Mouse (Mus musculus) lung, embryonic 15.5 days (tissue): ENCODE measurements around the gene Ddit4. TPM values are rescaled to one million over a fixed set of nuclear protein-coding genes. Genes with fewer than 3 reads are reported as not detected.

Source experiments
- ATAC-seq: fragments of 200-750 bp; cut with Nextera tagmentation; 2 replicates; pipeline ENCODE4 v1.8.0; 2017; ENCODE audit warnings: moderate number of reproducible peaks, borderline replicate concordance; ENCODE audit not compliant: low FRiP score, low TSS enrichment; ENCODE audit errors: extremely low read depth
- H3K27ac ChIP-seq: fragments of 300-500 bp; sonication (generic); 2 replicates; pipeline ENCODE4 v1.5.1; 2015; ENCODE audit warnings: moderate library complexity, mild to moderate bottlenecking, inconsistent platforms
- H3K27me3 ChIP-seq: fragments of 300-500 bp; sonication (generic); 2 replicates; pipeline ENCODE4 v1.6.1; 2015; ENCODE audit warnings: inconsistent platforms
- H3K36me3 ChIP-seq: fragments of 300-500 bp; sonication (generic); 2 replicates; pipeline ENCODE4 v1.6.1; 2015; ENCODE audit warnings: inconsistent platforms
- H3K4me1 ChIP-seq: fragments of 300-500 bp; sonication (generic); 2 replicates; pipeline ENCODE4 v1.6.1; 2015; ENCODE audit warnings: inconsistent platforms
- H3K4me2 ChIP-seq: fragments of 300-500 bp; sonication (generic); 2 replicates; pipeline ENCODE4 v1.6.1; 2015; ENCODE audit warnings: inconsistent platforms, mild to moderate bottlenecking, moderate library complexity
- H3K4me3 ChIP-seq: fragments of 300-500 bp; sonication (generic); 2 replicates; pipeline ENCODE4 v1.5.1; 2015; ENCODE audit warnings: mild to moderate bottlenecking, inconsistent platforms
- H3K9ac ChIP-seq: fragments of 300-500 bp; sonication (generic); 2 replicates; pipeline ENCODE4 v1.6.1; 2015; ENCODE audit warnings: inconsistent platforms
- H3K9me3 ChIP-seq: fragments of 300-500 bp; sonication (generic); 2 replicates; pipeline ENCODE4 v1.6.1; 2016; ENCODE audit warnings: inconsistent platforms
- WGBS: fragments of 180-500 bp; shearing (Covaris S2); methylation state at CpG from one replicate; pipeline ENCODE4 v1.1.7; 2015; 5-methylcytosine and 5-hydroxymethylcytosine counted together
- polyA plus RNA-seq: library from polyadenylated mRNA; unstranded; fragments of >200 nt; fragmentation: Nextera tagmentation; extraction: Ambion mirVana; gene quantifications from 2 replicates; pipeline ENCODE4 v1.2.1, GENCODE M21; 2015

Ddit4 gene
- polyA plus RNA-seq, 1 experiment from 2014 or later, result 43.2 TPM

DNA sequence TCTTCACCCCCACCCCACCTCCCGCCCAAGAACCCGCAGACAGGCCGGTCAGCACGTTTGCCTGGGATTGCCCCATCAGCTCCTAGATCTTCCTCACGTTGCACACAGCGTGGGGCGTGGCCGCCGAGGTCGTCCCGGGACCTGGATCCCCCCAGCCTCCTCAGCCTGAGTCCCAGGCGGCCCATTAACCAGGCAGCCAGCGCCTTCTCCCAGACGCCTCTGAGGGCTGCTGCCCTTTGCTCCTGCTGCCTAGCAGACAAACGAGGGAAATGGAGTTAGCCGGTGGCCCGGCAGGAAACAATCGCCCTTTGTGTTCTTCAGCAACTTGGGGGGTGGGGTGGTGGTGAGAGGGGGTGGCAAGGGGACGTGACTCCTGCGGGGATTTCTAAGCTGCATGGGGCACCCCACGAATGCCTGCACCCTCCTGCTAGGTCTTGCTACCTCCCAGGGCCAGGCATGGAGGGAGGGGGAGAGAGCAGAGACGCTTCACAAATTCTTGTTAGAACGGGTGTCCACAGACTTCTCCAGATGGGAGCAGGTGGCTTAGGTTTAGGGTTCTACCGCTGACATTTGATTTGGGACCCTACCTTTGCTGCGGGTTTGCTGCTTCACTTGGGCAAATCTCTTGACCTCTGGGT lies 40.0 kb downstream of the Ddit4 start:
- Histone ChIP-seq H3K36me3 (no peaks in the 10 kb centered on the region), H3K4me3 (no peak overlapping the region), H3K27me3 (no peaks in the 10 kb centered on the region), H3K9ac (no peak overlapping the region), H3K27ac (peak overlapping the region; percentile 92), H3K9me3 (no peaks in the 10 kb centered on the region), H3K4me2 (peak overlapping the region; percentile 50), H3K4me1 (peaks cover 63% of the 10 kb centered on the region)
- ATAC-seq, result 0 out of 2 replicates have a peak, but pooled peaks have one; percentile 27
- WGBS, result 6% methylated on average over 25 of the region's 25 CpGs

GRCm38 (mm10) chr10:59911091-59911490 lies 40.5 kb downstream of the Ddit4 start:
- ATAC-seq, result no peak
- Histone ChIP-seq H3K9ac (no peak overlapping the region), H3K36me3 (no peaks in the 10 kb centered on the region), H3K27me3 (no peaks in the 10 kb centered on the region), H3K9me3 (no peaks in the 10 kb centered on the region), H3K4me2 (peak overlapping the region; percentile 50), H3K4me3 (no peak overlapping the region), H3K27ac (peak overlapping the region; percentile 92), H3K4me1 (peaks cover 57% of the 10 kb centered on the region)
- 32% methylated on average over 6 of the region's 6 CpGs for WGBS

GRCm38 (mm10) chr10:59909357-59909847 lies 42.2 kb downstream of the Ddit4 start:
- Histone ChIP-seq H3K4me2 (peak overlapping the region; percentile 40), H3K9ac (no peak overlapping the region), H3K4me1 (peaks cover 47% of the 10 kb centered on the region), H3K36me3 (no peaks in the 10 kb centered on the region), H3K4me3 (no peak overlapping the region), H3K9me3 (no peaks in the 10 kb centered on the region), H3K27me3 (no peaks in the 10 kb centered on the region), H3K27ac (peak overlapping the region; percentile 92)
- peak; percentile 50; the same call in 1 of the 2 replicates for ATAC-seq
- WGBS, result 10% methylated on average over 14 of the region's 14 CpGs

GRCm38 (mm10) chr10:59908776-59909315 lies 42.8 kb downstream of the Ddit4 start:
- 36% methylated on average over 7 of the region's 7 CpGs for WGBS
- no peaks in the 10 kb centered on the region for H3K27me3 ChIP-seq
- H3K4me1 ChIP-seq, result peaks cover 49% of the 10 kb centered on the region
- peak overlapping the region; percentile 40; the same call in 1 of the 2 replicates for H3K4me2 ChIP-seq
- H3K27ac ChIP-seq, result peak overlapping the region; percentile 92
- no peak for ATAC-seq
- H3K4me3 ChIP-seq, result no peak overlapping the region
- H3K9ac ChIP-seq, result no peak overlapping the region
- no peaks in the 10 kb centered on the region for H3K9me3 ChIP-seq
- no peaks in the 10 kb centered on the region for H3K36me3 ChIP-seq

DNA sequence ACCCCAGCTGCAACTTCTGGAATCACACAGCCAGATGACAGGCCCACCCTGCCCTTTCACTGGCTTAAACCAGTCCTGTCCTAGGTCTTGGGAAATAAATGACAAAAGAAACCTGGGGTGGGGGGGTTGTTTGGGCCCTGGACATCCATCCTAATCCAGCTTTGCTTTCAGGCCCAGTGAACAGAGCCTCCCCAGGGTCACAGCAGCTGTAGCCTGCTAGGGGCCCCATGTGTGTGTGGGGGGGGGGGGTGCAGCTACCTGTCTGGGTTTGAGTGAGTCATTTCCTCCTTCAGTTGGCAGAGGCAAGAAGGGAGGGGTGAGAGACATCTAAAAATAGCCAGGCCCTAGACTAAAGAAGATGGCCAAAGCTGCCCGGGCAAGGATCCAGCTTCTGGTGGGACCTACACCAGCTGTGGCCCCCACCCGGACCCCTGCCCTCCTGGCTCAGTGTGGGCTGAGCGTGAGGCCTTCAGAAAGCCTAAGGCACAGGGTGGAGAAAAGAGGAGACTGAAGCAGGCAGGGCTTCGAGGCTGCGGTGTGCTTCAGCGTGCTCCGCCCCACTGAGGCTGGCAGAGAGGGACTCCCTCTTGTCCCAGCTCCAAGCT lies 43.8 kb downstream of the Ddit4 start:
- Histone ChIP-seq H3K9ac (0 out of 2 replicates have a peak overlapping the region, but pooled peaks have one; percentile 13), H3K27me3 (no peaks in the 10 kb centered on the region), H3K27ac (peak overlapping the region; percentile 92), H3K4me3 (no peak overlapping the region), H3K36me3 (no peaks in the 10 kb centered on the region), H3K4me2 (peak overlapping the region; percentile 8; the same call in 1 of the 2 replicates), H3K4me1 (peaks cover 59% of the 10 kb centered on the region), H3K9me3 (no peaks in the 10 kb centered on the region)
- 15% methylated on average over 7 of the region's 7 CpGs for WGBS
- peak; percentile 60 for ATAC-seq

DNA sequence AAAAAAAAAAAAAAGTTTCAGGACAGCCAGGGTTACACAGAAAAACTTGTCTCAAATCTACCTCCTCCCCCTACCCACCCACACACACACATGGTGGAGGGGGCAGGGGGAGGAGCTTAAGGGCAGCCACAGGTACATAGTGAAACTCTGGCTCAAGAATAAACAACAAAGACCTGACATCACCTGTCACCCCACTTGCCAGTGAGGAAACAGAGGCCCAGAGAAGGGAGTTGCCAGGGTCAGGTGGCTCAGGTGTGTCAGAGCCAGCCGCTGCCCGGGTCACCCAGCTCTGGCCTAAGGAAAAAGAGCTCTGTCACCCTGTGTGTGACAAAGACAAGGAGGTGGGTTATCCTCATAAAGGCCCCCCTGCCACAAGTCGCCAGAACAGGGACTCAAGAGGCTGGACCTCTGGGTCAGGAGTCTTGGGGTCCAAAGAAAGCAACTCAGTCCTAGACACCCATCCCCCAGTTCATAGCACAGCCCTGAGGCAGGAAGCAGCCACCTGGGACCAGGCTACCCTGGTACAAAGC lies 44.5 kb downstream of the Ddit4 start:
- no peak overlapping the region for H3K4me2 ChIP-seq
- H3K27ac ChIP-seq, result peak overlapping the region; percentile 92
- peaks cover 63% of the 10 kb centered on the region for H3K4me1 ChIP-seq
- no peaks in the 10 kb centered on the region for H3K9me3 ChIP-seq
- no peak overlapping the region for H3K9ac ChIP-seq
- WGBS, result 49% methylated on average over 3 of the region's 3 CpGs
- H3K36me3 ChIP-seq, result no peaks in the 10 kb centered on the region
- ATAC-seq, result no peak
- no peaks in the 10 kb centered on the region for H3K27me3 ChIP-seq
- no peak overlapping the region for H3K4me3 ChIP-seq

DNA sequence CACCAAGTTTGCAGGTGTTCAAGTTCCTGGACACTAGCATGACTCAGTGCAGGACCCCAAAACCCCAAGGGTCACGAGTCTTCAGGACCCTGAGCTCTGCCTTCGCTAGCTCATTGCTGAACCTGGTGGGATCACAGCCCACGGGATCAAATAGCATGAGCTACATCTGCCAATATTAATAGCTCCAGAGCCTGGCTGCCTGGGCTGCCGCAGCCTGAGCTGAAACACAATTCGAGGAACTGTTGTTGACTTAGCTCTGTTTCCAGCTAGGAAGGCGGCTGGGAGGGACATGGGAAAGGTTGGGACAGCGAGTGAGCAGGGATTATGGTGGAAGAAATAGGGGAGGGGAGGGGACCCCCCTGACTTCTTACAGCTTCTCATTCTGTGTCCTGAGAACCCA lies 48.5 kb downstream of the Ddit4 start:
- Histone ChIP-seq H3K4me1 (peaks cover 52% of the 10 kb centered on the region), H3K9me3 (no peaks in the 10 kb centered on the region), H3K4me2 (no peak overlapping the region), H3K27me3 (no peaks in the 10 kb centered on the region), H3K27ac (peak overlapping the region; percentile 54), H3K36me3 (0 out of 2 replicates have a peak, but pooled peaks cover 4% of the 10 kb centered on the region), H3K4me3 (no peak overlapping the region), H3K9ac (no peak overlapping the region)
- ATAC-seq, result no peak
- 26% methylated on average over 7 of the region's 7 CpGs for WGBS

GRCm38 (mm10) chr10:59902606-59902990 lies 49.0 kb downstream of the Ddit4 start:
- Histone ChIP-seq H3K4me3 (no peak overlapping the region), H3K4me1 (peaks cover 48% of the 10 kb centered on the region), H3K36me3 (peaks cover 7% of the 10 kb centered on the region; the same call in 1 of the 2 replicates), H3K4me2 (no peak overlapping the region), H3K9ac (no peak overlapping the region), H3K9me3 (no peaks in the 10 kb centered on the region), H3K27ac (peak overlapping the region; percentile 54), H3K27me3 (no peaks in the 10 kb centered on the region)
- ATAC-seq, result no peak
- 35% methylated on average over 8 of the region's 8 CpGs for WGBS

DNA sequence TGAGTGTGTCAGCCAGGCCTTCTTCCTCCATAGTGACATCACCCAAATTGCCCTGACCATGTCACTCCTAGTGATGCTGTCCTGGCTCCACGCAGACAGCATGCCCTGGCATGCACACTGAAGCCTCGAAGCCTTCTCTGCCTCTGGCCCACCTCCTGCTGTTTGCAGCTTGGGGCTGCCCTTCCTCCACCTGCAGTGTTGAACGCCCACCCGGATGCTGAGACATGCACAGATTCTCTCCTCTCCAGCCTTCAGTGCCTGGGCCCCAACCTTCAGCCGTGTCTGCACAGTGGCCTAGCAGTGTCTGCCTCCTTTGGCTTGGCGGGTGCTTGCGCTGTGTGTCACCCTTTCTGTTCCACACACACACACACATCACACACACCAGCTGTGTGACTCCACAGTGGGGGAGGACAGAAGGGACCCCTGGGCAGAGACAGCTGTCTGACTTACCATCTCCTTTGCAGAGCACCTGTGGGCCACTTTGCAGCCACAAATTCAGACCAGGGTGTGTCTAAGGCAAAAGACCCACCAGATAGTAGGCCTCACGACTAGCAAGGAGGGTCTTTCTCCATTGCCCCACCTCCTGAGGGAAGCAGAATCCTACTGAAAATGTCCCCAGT lies 49.5 kb downstream of the Ddit4 start:
- peaks cover 11% of the 10 kb centered on the region; the same call in 1 of the 2 replicates for H3K36me3 ChIP-seq

GRCm38 (mm10) chr10:59901463-59901862 lies 50.2 kb downstream of the Ddit4 start:
- no peak for ATAC-seq
- peaks cover 51% of the 10 kb centered on the region for H3K4me1 ChIP-seq

More for the DNA sequence above, 49.5 kb downstream of the Ddit4 start:
- Histone ChIP-seq H3K4me2 (no peak overlapping the region), H3K27ac (0 out of 2 replicates have a peak overlapping the region, but pooled peaks have one; percentile 54), H3K27me3 (no peaks in the 10 kb centered on the region), H3K4me3 (no peak overlapping the region), H3K9me3 (no peaks in the 10 kb centered on the region), H3K4me1 (peaks cover 48% of the 10 kb centered on the region), H3K9ac (no peak overlapping the region)
- no peak for ATAC-seq
- 72% methylated on average over 8 of the region's 8 CpGs for WGBS

DNA sequence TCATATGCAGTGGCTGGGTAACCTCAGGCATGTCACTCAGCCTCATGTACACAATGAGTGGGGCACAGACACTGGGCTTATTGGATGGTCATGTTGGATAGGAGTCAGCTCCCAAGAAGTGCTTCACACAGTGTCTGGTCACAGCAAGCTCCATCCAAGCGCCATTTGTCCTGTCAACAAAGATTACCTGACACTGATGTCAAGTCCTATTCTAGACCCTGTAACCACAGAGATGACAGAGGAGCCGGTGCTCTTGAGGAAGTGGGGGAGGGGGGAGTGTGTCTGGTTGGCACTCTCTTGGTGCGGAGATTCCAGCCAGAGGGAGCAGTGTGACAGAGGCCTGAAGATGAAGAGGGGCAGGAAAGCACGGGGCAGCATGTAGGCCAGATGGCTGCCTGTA lies 50.7 kb downstream of the Ddit4 start:
- 47% methylated on average over 4 of the region's 4 CpGs for WGBS
- Histone ChIP-seq H3K9ac (no peak overlapping the region), H3K4me3 (no peak overlapping the region), H3K9me3 (no peaks in the 10 kb centered on the region), H3K27ac (peak overlapping the region; percentile 97; the same call in 1 of the 2 replicates), H3K4me1 (peaks cover 51% of the 10 kb centered on the region), H3K4me2 (no peak overlapping the region), H3K36me3 (peaks cover 22% of the 10 kb centered on the region), H3K27me3 (no peaks in the 10 kb centered on the region)
- no peak for ATAC-seq

More at GRCm38 (mm10) chr10:59901463-59901862, 50.2 kb downstream of the Ddit4 start:
- H3K27me3 ChIP-seq, result no peaks in the 10 kb centered on the region
- H3K9ac ChIP-seq, result no peak overlapping the region
- no peaks in the 10 kb centered on the region for H3K9me3 ChIP-seq
- H3K27ac ChIP-seq, result 0 out of 2 replicates have a peak overlapping the region, but pooled peaks have one; percentile 18
- H3K36me3 ChIP-seq, result peaks cover 17% of the 10 kb centered on the region
- H3K4me2 ChIP-seq, result no peak overlapping the region
- WGBS, result 86% methylated on average over 1 of the region's 1 CpGs
- no peak overlapping the region for H3K4me3 ChIP-seq
